Mouse (Mus musculus) intestine, embryonic 14.5 days (tissue): ENCODE measurements at regions not wholly inside any gene's neighbourhood (a gene's known extent, or its start where the extent isn't known, plus 50 kb on each side); places are given as distances from the start of the nearest gene placed in this dataset.

Source experiments
- ATAC-seq: fragments of 200-750 bp; cut with Nextera tagmentation; replicated peaks from 2 replicates; pipeline ENCODE4 v1.8.0; 2017; ENCODE audit warnings: low read depth, moderate number of reproducible peaks, moderate TSS enrichment, moderate library complexity; ENCODE audit not compliant: low FRiP score, low TSS enrichment
- DNase-seq: peaks from one replicate; pipeline ENCODE4 v3.0.0-alpha.2; 2018; ENCODE audit warnings: low spot score
- H3K27ac ChIP-seq: fragments of 300-500 bp; sonication (generic); 2 replicates; pipeline ENCODE4 v1.5.1; 2014; ENCODE audit warnings: low read depth, mild to moderate bottlenecking, control low read depth
- H3K27me3 ChIP-seq: fragments of 300-500 bp; sonication (generic); replicated peaks from 2 replicates; pipeline ENCODE4 v1.6.1; 2014; ENCODE audit warnings: low read length, control low read depth; ENCODE audit not compliant: control insufficient read depth, insufficient read depth
- H3K36me3 ChIP-seq: fragments of 300-500 bp; sonication (generic); 2 replicates; pipeline ENCODE4 v1.6.1; 2014; ENCODE audit warnings: low read length, control low read depth; ENCODE audit not compliant: control insufficient read depth, insufficient read depth
- H3K4me1 ChIP-seq: fragments of 300-500 bp; sonication (generic); replicated peaks from 2 replicates; pipeline ENCODE4 v1.6.1; 2014; ENCODE audit warnings: low read length, control low read depth, mixed read lengths; ENCODE audit not compliant: control insufficient read depth, insufficient read depth
- H3K4me2 ChIP-seq: fragments of 300-500 bp; sonication (generic); 2 replicates; pipeline ENCODE4 v1.6.1; 2014; ENCODE audit warnings: low read length
- H3K4me3 ChIP-seq: fragments of 300-500 bp; sonication (generic); 2 replicates; pipeline ENCODE4 v1.5.1; 2014; ENCODE audit warnings: low read depth, low read length, control low read depth, mixed read lengths
- H3K9ac ChIP-seq: fragments of 300-500 bp; sonication (generic); 2 replicates; pipeline ENCODE4 v1.6.1; 2014; ENCODE audit warnings: mild to moderate bottlenecking, low read length
- H3K9me3 ChIP-seq: fragments of 300-500 bp; sonication (generic); 2 replicates; pipeline ENCODE4 v1.6.1; 2016; ENCODE audit warnings: low read length, control low read depth; ENCODE audit not compliant: control insufficient read depth
- WGBS: fragments of 180-500 bp; shearing (Covaris S2); extraction: QIAGEN DNeasy Blood & Tissue Kit; methylation state at CpG from one replicate; pipeline ENCODE4 v1.1.7; 2014; 5-methylcytosine and 5-hydroxymethylcytosine counted together

DNA sequence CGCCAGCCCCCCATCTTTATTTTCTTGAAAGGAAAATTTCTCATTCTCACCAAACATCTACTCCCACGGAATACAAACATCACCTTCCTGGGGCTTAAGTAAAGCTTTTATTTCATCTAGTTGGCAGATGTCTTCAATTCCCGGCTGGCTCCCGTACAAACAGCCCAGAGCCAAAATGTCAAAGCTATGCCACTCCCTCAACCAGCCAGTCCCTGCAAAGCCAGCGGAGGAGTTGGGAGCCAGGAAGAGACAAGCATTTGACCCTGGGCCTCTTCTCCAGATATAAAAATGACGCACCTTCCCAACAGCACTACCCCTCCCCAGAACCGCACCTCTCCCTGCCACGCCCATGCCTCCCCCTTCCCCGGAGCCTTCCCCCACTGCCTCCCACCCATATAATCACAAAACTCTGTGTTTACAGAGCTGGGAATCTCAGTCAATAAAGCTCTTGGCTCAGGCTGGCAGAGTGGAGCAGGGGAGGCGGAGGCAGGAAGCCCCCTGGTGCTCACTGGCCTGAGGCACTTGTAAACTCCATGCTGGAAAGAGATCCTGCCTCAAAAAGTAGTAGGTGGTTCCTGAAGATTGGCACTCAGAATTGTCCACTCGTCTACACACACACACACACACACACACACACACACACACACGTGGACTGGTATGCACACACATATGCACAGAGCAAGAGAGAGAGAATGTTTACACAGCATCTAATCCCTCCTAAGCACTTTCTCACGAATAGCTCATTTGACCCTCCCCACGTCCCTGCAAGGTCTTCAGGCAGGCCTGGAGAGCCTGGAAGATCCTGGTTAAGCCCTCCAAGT lies 60.9 kb upstream of the Foxk1 start:
- H3K4me1 ChIP-seq: no peaks in the 10 kb centered on the region
- no peaks in the 10 kb centered on the region for H3K9me3 ChIP-seq
- H3K9ac ChIP-seq: no peak overlapping the region
- no peak overlapping the region for H3K27ac ChIP-seq
- H3K27me3 ChIP-seq: no peaks in the 10 kb centered on the region
- peak; percentile 32; the same call in 1 of the 2 replicates for ATAC-seq
- WGBS: 41% methylated on average over 14 of the region's 14 CpGs
- no peaks in the 10 kb centered on the region for H3K36me3 ChIP-seq
- no peak overlapping the region for H3K4me2 ChIP-seq
- no peak for DNase-seq
- no peak overlapping the region for H3K4me3 ChIP-seq

DNA sequence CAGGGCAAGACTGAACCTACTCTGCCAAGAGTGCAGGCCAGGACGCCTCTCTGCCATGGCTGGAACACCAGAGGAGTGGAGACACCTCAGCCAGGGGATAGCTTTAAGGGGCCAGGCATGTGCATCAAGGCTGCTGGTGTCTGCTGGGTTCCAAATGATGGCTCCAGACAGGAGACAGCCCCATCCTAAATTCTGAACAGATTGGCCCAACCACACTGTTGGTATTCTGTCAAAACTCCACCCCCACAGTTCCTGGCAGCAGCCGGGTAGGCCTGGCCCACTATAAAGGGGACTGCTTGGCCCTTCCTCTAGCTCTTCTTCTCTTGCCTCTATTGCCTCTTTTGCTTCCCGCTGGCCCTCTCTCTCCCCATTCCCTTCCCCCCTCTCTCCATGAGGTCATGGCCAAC lies 60.3 kb upstream of the Foxk1 start:
- Histone ChIP-seq H3K27me3 (no peaks in the 10 kb centered on the region), H3K9ac (no peak overlapping the region), H3K27ac (no peak overlapping the region), H3K4me1 (no peaks in the 10 kb centered on the region), H3K4me2 (no peak overlapping the region), H3K36me3 (no peaks in the 10 kb centered on the region), H3K9me3 (no peaks in the 10 kb centered on the region), H3K4me3 (no peak overlapping the region)
- ATAC-seq (no peak), DNase-seq (no peak)
- 66% methylated on average over 3 of the region's 3 CpGs for WGBS

DNA sequence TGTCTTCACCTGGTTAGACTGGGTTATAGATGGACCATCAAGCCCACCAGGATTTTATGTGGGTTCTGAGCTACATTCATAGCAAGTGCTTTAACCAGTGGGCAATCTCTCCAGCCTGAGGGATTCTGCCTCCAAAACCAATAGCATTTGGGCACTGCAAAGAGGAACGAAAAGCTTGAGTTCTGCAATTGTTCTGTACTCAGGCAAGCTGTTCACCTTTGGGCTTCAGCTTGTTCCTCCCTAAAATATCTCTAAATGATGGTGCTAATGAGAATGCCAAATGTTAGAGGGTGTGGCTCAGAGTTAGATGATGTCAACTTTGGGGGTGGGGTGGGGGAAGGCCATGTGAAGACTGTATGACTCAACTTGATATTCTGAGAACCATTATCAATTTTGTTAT lies 54.8 kb upstream of the Foxk1 start:
- 89% methylated on average over 1 of the region's 1 CpGs for WGBS
- H3K36me3 ChIP-seq: no peaks in the 10 kb centered on the region
- no peak overlapping the region for H3K4me2 ChIP-seq
- H3K27me3 ChIP-seq: no peaks in the 10 kb centered on the region
- H3K4me1 ChIP-seq: no peaks in the 10 kb centered on the region
- ATAC-seq: no peak
- no peaks in the 10 kb centered on the region for H3K9me3 ChIP-seq
- no peak overlapping the region for H3K9ac ChIP-seq
- no peak overlapping the region for H3K4me3 ChIP-seq
- no peak for DNase-seq
- no peak overlapping the region for H3K27ac ChIP-seq

DNA sequence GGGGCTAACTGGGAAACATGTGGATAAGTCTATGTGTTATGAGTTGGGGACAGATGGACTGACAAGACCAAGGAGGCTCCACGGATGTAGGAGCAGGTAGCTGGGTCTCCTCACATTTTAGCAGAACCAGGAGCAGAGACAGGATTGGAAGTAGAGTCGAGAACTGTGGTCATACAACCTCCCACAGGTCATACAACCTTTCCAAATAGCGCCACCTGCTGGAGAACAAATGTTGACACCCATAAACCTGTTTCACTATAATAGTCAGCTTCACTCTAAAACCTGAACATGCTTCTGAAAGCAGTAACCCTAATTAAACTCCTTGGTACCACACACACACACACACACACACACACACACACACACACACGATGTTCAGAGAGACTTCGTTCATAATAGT lies 50.7 kb upstream of the Foxk1 start:
- WGBS: 49% methylated on average over 5 of the region's 5 CpGs
- Histone ChIP-seq H3K4me1 (no peaks in the 10 kb centered on the region), H3K4me3 (no peak overlapping the region), H3K9me3 (no peaks in the 10 kb centered on the region), H3K4me2 (no peak overlapping the region), H3K9ac (no peak overlapping the region), H3K27me3 (no peaks in the 10 kb centered on the region), H3K27ac (no peak overlapping the region), H3K36me3 (no peaks in the 10 kb centered on the region)
- DNase-seq: no peak
- ATAC-seq: no peak
